Mouse (Mus musculus): ENCODE measurements at regions not wholly inside any gene's neighbourhood (a gene's known extent, or its start where the extent isn't known, plus 50 kb on each side); places are given as distances from the start of the nearest gene placed in this dataset.
A peak's percentile ranks its signal among the peaks of the same experiment; 100 is the strongest.

DNA sequence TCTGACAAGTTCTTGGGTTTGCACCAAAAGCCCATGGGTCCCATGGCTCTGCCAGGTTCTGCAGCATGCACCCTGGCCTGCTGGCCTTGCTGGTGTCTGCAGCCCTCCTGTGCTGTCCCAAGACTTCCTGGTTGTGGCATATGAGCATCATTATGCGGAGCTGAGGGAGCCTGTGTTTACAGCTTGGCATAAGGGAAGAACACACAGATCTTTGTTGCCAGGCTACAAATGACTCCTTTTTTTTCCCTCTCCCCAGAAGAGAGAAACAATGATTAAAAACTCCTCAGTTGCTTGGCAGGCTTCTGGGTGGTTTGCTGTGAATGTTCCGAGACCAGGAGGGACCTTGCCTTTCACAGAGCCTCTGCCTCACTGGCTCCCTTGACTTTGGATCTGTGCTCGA, 323.6 kb upstream of the Zmiz1 start:
- no peak overlapping the region for H3K4me3 ChIP-seq (replicated peaks; ENCODE audit: low read length)
- H3K4me2 ChIP-seq (ENCODE audit: low read length), result no peak overlapping the region
- H3K27me3 ChIP-seq (replicated peaks; ENCODE audit: control insufficient read depth, insufficient read depth, low read length), result no peaks in the 10 kb centered on the region
- H3K9ac ChIP-seq (replicated peaks; ENCODE audit: low read depth, low read length), result no peak overlapping the region
- no peaks in the 10 kb centered on the region for H3K36me3 ChIP-seq (ENCODE audit: control insufficient read depth, insufficient read depth)
- ATAC-seq, result peak; percentile 77
- no peak overlapping the region for H3K27ac ChIP-seq (ENCODE audit: low read length)
- WGBS, result 24% methylated on average over 3 of the region's 3 CpGs
- no peaks in the 10 kb centered on the region for H3K9me3 ChIP-seq (ENCODE audit: control insufficient read depth, low read length)
- peaks cover 29% of the 10 kb centered on the region for H3K4me1 ChIP-seq (replicated peaks; ENCODE audit: control insufficient read depth, insufficient read depth, low read length)

DNA sequence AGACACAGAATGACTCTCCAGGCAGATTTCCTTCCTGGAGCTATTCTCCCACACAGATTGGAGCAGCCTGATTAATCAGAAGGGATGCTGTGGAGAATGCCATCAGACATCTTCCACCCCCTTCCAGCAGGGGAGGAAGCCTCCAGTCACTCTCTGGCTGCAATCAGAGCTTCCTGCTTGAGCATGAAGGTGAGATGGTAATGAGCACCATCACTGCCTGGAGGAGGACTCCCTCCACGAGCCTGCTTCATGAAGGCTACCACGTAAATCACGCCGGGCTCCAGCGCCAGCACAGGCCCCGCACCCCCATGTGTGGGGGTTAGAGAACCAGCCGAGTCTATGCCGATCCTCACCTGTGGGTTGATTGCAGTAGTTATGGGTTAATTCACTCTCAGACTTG, 321.7 kb upstream of the Zmiz1 start:
- H3K4me3 ChIP-seq (replicated peaks; ENCODE audit: low read length), result no peak overlapping the region
- 91% methylated on average over 8 of the region's 8 CpGs for WGBS

DNA sequence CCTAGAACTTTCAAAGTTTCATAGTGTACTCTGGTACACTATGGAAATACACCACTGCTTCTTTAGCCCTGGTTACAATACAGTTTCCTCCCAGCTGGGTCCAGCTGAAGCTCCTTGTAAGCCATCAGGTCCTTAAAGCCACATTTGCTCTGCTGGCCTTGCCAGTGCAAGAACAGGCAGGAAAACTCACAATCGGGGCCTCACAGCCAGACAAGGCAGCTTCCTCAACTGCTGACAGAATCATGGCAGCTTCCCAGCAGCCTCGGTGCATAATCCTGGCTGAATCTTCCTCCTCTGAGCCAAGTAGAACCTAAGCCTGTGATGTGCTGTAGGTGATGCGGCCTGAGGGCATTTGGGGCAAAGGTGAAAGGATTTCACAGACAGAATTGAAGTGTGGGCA, 320.5 kb upstream of the Zmiz1 start:
- Histone ChIP-seq H3K4me2 (ENCODE audit: low read length) (no peak overlapping the region), H3K36me3 (ENCODE audit: control insufficient read depth, insufficient read depth) (no peaks in the 10 kb centered on the region), H3K27ac (ENCODE audit: low read length) (no peak overlapping the region), H3K4me1 (replicated peaks; ENCODE audit: control insufficient read depth, insufficient read depth, low read length) (peaks cover 33% of the 10 kb centered on the region), H3K9ac (replicated peaks; ENCODE audit: low read depth, low read length) (no peak overlapping the region), H3K4me3 (replicated peaks; ENCODE audit: low read length) (no peak overlapping the region), H3K27me3 (replicated peaks; ENCODE audit: control insufficient read depth, insufficient read depth, low read length) (no peaks in the 10 kb centered on the region), H3K9me3 (ENCODE audit: control insufficient read depth, low read length) (no peaks in the 10 kb centered on the region)
- 42% methylated on average over 3 of the region's 3 CpGs for whole genome bisulfite sequencing
- ATAC-seq, result no peak

More for the DNA sequence above, 321.7 kb upstream of the Zmiz1 start:
- peaks cover 33% of the 10 kb centered on the region for H3K4me1 ChIP-seq (replicated peaks; ENCODE audit: control insufficient read depth, insufficient read depth, low read length)
- H3K4me2 ChIP-seq (ENCODE audit: low read length), result no peak overlapping the region
- H3K27ac ChIP-seq (ENCODE audit: low read length), result no peak overlapping the region
- no peak overlapping the region for H3K9ac ChIP-seq (replicated peaks; ENCODE audit: low read depth, low read length)
- H3K9me3 ChIP-seq (ENCODE audit: control insufficient read depth, low read length), result no peaks in the 10 kb centered on the region
- ATAC-seq, result no peak
- H3K27me3 ChIP-seq (replicated peaks; ENCODE audit: control insufficient read depth, insufficient read depth, low read length), result no peaks in the 10 kb centered on the region
- H3K36me3 ChIP-seq (ENCODE audit: control insufficient read depth, insufficient read depth), result no peaks in the 10 kb centered on the region

DNA sequence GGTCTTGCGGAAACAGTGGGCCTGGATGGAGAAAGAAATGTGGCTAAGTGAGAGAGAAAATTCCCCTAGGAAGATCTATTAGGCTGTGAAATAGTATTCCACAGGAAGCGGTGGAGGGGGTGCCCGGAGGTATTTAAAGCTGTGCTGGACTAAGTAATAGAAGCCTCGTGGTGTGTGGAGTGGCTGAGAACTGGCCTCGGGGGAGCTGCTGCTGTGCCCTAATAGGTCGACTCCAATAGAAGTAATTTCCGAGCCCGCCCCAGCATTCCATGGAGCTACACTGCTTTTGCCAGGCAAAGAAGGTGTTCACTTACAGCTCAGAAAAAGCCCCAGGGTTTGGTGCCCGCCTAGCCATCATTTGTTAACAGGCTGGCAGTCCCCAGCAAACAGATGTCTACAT, 317.1 kb upstream of the Zmiz1 start:
- no peak overlapping the region for H3K4me3 ChIP-seq (replicated peaks; ENCODE audit: low read length)
- 0 out of 2 replicates have a peak overlapping the region, but pooled peaks have one; percentile 20 for H3K27ac ChIP-seq (ENCODE audit: low read length)
- no peak overlapping the region for H3K4me2 ChIP-seq (ENCODE audit: low read length)
- H3K27me3 ChIP-seq (replicated peaks; ENCODE audit: control insufficient read depth, insufficient read depth, low read length), result no peaks in the 10 kb centered on the region
- 0 out of 2 replicates have a peak overlapping the region, but pooled peaks have one; percentile 8 for H3K9ac ChIP-seq (replicated peaks; ENCODE audit: low read depth, low read length)
- H3K4me1 ChIP-seq (replicated peaks; ENCODE audit: control insufficient read depth, insufficient read depth, low read length), result peaks cover 14% of the 10 kb centered on the region
- H3K36me3 ChIP-seq (ENCODE audit: control insufficient read depth, insufficient read depth), result no peaks in the 10 kb centered on the region
- no peaks in the 10 kb centered on the region for H3K9me3 ChIP-seq (ENCODE audit: control insufficient read depth, low read length)
- no peak for ATAC-seq
- WGBS, result 52% methylated on average over 9 of the region's 9 CpGs

DNA sequence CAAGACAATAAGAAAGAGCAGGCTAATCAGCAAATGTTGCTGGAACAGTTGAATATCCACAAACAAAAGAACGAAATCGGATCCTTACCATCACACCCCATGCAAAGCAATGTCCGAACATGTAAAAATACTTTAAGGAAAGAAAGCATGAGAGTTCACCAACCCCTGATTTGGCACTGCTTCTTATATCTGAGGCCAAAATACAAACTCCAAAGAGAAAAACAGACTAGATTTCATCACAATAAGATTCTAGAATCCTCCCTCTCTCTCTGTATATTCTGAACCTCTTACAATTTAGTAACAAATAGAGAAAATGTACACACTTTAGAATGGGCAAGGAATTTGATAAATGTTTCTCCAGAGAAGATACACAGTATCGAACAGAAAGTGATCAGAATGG, 315.9 kb upstream of the Zmiz1 start:
- WGBS, result 80% methylated on average over 4 of the region's 4 CpGs
- Histone ChIP-seq H3K9ac (replicated peaks; ENCODE audit: low read depth, low read length) (no peak overlapping the region), H3K4me3 (replicated peaks; ENCODE audit: low read length) (no peak overlapping the region), H3K4me2 (ENCODE audit: low read length) (no peak overlapping the region), H3K4me1 (replicated peaks; ENCODE audit: control insufficient read depth, insufficient read depth, low read length) (peaks cover 11% of the 10 kb centered on the region), H3K9me3 (ENCODE audit: control insufficient read depth, low read length) (no peaks in the 10 kb centered on the region), H3K27ac (ENCODE audit: low read length) (no peak overlapping the region), H3K27me3 (replicated peaks; ENCODE audit: control insufficient read depth, insufficient read depth, low read length) (no peaks in the 10 kb centered on the region), H3K36me3 (ENCODE audit: control insufficient read depth, insufficient read depth) (no peaks in the 10 kb centered on the region)
- ATAC-seq, result no peak

DNA sequence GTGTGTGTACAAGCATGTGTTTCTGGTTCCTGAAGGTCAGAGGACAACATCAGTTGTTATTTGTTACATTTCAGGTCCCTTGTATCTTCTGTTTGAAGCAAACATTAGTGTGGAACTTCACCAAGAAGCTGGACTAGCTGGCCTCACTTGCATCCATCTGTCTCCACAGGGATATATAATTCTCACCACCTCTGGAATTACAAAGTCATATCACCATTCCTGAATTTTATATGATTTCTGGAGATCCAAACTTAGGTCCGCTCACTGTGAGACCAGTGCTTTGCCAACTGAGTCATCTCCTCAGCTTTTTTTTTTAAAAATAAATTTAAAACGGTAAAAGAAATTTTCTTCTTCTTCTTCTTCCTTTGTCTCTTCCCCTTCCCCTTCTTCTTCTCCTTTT, 311.3 kb upstream of the Zmiz1 start:
- no peak overlapping the region for H3K4me3 ChIP-seq (replicated peaks; ENCODE audit: low read length)
- ATAC-seq, result no peak
- no peak overlapping the region for H3K27ac ChIP-seq (ENCODE audit: low read length)
- H3K9ac ChIP-seq (replicated peaks; ENCODE audit: low read depth, low read length), result no peak overlapping the region
- H3K27me3 ChIP-seq (replicated peaks; ENCODE audit: control insufficient read depth, insufficient read depth, low read length), result no peaks in the 10 kb centered on the region
- no peak overlapping the region for H3K4me2 ChIP-seq (ENCODE audit: low read length)
- WGBS, result 95% methylated on average over 2 of the region's 2 CpGs
- H3K9me3 ChIP-seq (ENCODE audit: control insufficient read depth, low read length), result no peaks in the 10 kb centered on the region
- H3K4me1 ChIP-seq (replicated peaks; ENCODE audit: control insufficient read depth, insufficient read depth, low read length), result no peaks in the 10 kb centered on the region
- no peaks in the 10 kb centered on the region for H3K36me3 ChIP-seq (ENCODE audit: control insufficient read depth, insufficient read depth)

DNA sequence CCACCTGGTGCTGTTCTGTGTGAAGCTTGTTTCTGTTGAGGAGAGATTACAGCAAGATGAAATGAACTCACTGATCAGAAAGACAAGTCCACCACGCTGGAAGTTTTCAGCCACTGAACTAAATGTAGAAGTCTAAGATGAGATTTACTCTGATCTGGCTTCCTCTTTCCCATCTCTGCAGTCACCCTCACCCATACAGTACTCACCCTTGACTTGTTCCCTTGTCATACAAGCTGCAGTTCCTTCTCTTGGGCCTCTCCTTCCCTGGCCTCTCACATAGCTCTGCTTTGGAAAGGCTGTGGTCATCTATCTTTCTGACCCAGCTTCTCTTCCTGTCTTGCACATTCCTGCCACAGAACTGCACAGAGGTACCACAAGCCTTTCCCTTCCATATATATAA, 308.0 kb upstream of the Zmiz1 start:
- no peaks in the 10 kb centered on the region for H3K9me3 ChIP-seq (ENCODE audit: control insufficient read depth, low read length)

DNA sequence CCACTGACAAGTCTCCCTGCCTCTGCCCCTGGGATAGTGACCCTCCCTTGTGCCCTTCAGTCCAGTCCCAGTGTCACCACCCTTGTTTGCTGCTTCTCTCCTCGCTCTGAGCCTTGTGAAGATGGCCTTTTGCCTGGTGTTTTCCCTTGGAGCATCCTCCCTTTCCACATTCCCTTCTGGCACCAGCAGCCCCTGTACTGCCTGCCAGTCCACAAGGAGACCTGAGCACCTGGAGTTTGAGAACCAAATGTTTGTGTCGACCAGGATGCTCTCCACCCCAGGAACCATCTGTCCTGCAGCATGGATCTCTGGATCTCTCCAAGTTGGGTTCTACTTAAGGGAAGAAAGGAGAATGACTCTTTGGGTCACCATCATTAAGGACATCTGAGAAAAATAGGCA, 307.5 kb upstream of the Zmiz1 start:
- H3K9me3 ChIP-seq (ENCODE audit: control insufficient read depth, low read length), result no peaks in the 10 kb centered on the region
- H3K4me2 ChIP-seq (ENCODE audit: low read length), result no peak overlapping the region
- H3K36me3 ChIP-seq (ENCODE audit: control insufficient read depth, insufficient read depth), result no peaks in the 10 kb centered on the region
- H3K4me3 ChIP-seq (replicated peaks; ENCODE audit: low read length), result no peak overlapping the region
- H3K9ac ChIP-seq (replicated peaks; ENCODE audit: low read depth, low read length), result no peak overlapping the region
- ATAC-seq, result no peak
- WGBS, result 73% methylated on average over 2 of the region's 2 CpGs
- no peak overlapping the region for H3K27ac ChIP-seq (ENCODE audit: low read length)
- no peaks in the 10 kb centered on the region for H3K4me1 ChIP-seq (replicated peaks; ENCODE audit: control insufficient read depth, insufficient read depth, low read length)
- no peaks in the 10 kb centered on the region for H3K27me3 ChIP-seq (replicated peaks; ENCODE audit: control insufficient read depth, insufficient read depth, low read length)

More for the DNA sequence above, 308.0 kb upstream of the Zmiz1 start:
- H3K36me3 ChIP-seq (ENCODE audit: control insufficient read depth, insufficient read depth), result no peaks in the 10 kb centered on the region
- ATAC-seq, result no peak
- H3K27me3 ChIP-seq (replicated peaks; ENCODE audit: control insufficient read depth, insufficient read depth, low read length), result no peaks in the 10 kb centered on the region
- H3K4me1 ChIP-seq (replicated peaks; ENCODE audit: control insufficient read depth, insufficient read depth, low read length), result no peaks in the 10 kb centered on the region
- no peak overlapping the region for H3K9ac ChIP-seq (replicated peaks; ENCODE audit: low read depth, low read length)
- H3K4me3 ChIP-seq (replicated peaks; ENCODE audit: low read length), result no peak overlapping the region
- WGBS, result 91% methylated on average over 1 of the region's 1 CpGs
- H3K4me2 ChIP-seq (ENCODE audit: low read length), result no peak overlapping the region
- H3K27ac ChIP-seq (ENCODE audit: low read length), result no peak overlapping the region

DNA sequence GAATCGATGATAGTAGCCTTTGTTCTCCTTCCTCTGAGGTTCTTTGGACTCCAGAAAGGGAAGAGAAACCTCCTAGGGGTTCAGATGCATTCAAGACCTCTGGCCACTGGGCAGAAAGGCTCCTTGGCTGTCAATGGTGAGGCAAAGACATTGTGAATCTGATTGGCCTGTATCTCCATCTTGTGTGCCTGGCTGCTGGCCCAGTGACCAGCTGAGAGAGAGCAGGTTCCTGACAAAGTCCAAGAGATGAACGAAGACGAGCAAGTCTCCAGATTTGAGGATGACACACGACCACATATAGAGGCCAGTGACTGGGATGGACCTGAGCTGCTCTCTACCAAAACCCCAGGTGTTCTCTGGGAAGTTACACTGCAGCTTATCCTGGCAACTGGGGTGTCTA, 305.4 kb upstream of the Zmiz1 start:
- no peaks in the 10 kb centered on the region for H3K36me3 ChIP-seq (ENCODE audit: control insufficient read depth, insufficient read depth)
- no peak overlapping the region for H3K27ac ChIP-seq (ENCODE audit: low read length)
- no peaks in the 10 kb centered on the region for H3K27me3 ChIP-seq (replicated peaks; ENCODE audit: control insufficient read depth, insufficient read depth, low read length)
- 74% methylated on average over 4 of the region's 4 CpGs for WGBS
- ATAC-seq, result no peak
- H3K4me1 ChIP-seq (replicated peaks; ENCODE audit: control insufficient read depth, insufficient read depth, low read length), result no peaks in the 10 kb centered on the region
- no peaks in the 10 kb centered on the region for H3K9me3 ChIP-seq (ENCODE audit: control insufficient read depth, low read length)
- no peak overlapping the region for H3K4me3 ChIP-seq (replicated peaks; ENCODE audit: low read length)
- H3K9ac ChIP-seq (replicated peaks; ENCODE audit: low read depth, low read length), result no peak overlapping the region
- no peak overlapping the region for H3K4me2 ChIP-seq (ENCODE audit: low read length)

DNA sequence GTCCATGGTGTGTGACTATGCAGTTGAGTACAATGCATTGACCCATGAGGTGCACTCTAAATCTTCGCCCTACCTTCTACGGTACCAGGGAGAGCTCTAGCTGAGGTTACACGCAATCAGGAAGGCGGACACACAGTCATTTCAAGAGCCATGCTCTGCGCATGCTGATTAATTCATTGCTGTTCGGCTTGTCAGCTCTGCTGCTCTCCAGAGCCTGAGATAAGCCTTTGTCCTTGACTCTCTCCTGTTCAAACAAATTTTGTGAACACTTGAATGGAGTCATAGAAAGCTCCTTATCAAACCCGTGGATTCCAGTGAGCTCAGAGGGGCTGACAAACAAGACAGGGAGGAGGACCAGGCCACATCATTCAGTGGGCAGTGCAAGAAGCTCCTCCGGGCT, 304.8 kb upstream of the Zmiz1 start:
- no peaks in the 10 kb centered on the region for H3K4me1 ChIP-seq (replicated peaks; ENCODE audit: control insufficient read depth, insufficient read depth, low read length)
- ATAC-seq, result no peak
- no peaks in the 10 kb centered on the region for H3K27me3 ChIP-seq (replicated peaks; ENCODE audit: control insufficient read depth, insufficient read depth, low read length)
- H3K27ac ChIP-seq (ENCODE audit: low read length), result no peak overlapping the region
- WGBS, result 69% methylated on average over 8 of the region's 8 CpGs
- H3K36me3 ChIP-seq (ENCODE audit: control insufficient read depth, insufficient read depth), result no peaks in the 10 kb centered on the region
- no peak overlapping the region for H3K9ac ChIP-seq (replicated peaks; ENCODE audit: low read depth, low read length)
- no peak overlapping the region for H3K4me2 ChIP-seq (ENCODE audit: low read length)
- no peak overlapping the region for H3K4me3 ChIP-seq (replicated peaks; ENCODE audit: low read length)
- H3K9me3 ChIP-seq (ENCODE audit: control insufficient read depth, low read length), result no peaks in the 10 kb centered on the region

Data from forebrain, embryonic 16.5 days (tissue).